Mouse (Mus musculus) liver, embryonic 12.5 days (tissue): Measurements from ENCODE around the gene Gm20909. TPM values are rescaled to one million over a fixed set of nuclear protein-coding genes. Genes with fewer than 3 reads are reported as not detected.
"Not testable (repeated sequence)": the region's sequence is repeated elsewhere in the genome, so short reads cannot be mapped to it uniquely, and the experiment has no call there.

Source experiments
- ATAC-seq: fragments of 200-750 bp; cut with Nextera tagmentation; 2 replicates; pipeline ENCODE4 v1.8.0; 2017; ENCODE audit warnings: moderate number of reproducible peaks, mild to moderate bottlenecking, moderate library complexity
- H3K27ac ChIP-seq: fragments of 300-500 bp; sonication (generic); 2 replicates; pipeline ENCODE4 v1.5.1; 2016; ENCODE audit warnings: mild to moderate bottlenecking
- H3K27me3 ChIP-seq: fragments of 300-500 bp; sonication (generic); replicated peaks from 2 replicates; pipeline ENCODE4 v1.6.1; 2016; ENCODE audit warnings: mild to moderate bottlenecking, moderate library complexity
- H3K36me3 ChIP-seq: fragments of 300-500 bp; sonication (generic); 2 replicates; pipeline ENCODE4 v1.6.1; 2016; ENCODE audit warnings: mild to moderate bottlenecking, moderate library complexity
- H3K4me1 ChIP-seq: fragments of 300-500 bp; sonication (generic); 2 replicates; pipeline ENCODE4 v1.6.1; 2016
- H3K4me2 ChIP-seq: fragments of 300-500 bp; sonication (generic); 2 replicates; pipeline ENCODE4 v1.6.1; 2016; ENCODE audit warnings: mild to moderate bottlenecking, moderate library complexity
- H3K4me3 ChIP-seq: fragments of 300-500 bp; sonication (generic); 2 replicates; pipeline ENCODE4 v1.5.1; 2016; ENCODE audit warnings: mild to moderate bottlenecking, moderate library complexity
- H3K9ac ChIP-seq: fragments of 300-500 bp; sonication (generic); 2 replicates; pipeline ENCODE4 v1.6.1; 2016; ENCODE audit warnings: mild to moderate bottlenecking, moderate library complexity
- H3K9me3 ChIP-seq: fragments of 300-500 bp; sonication (generic); replicated peaks from 2 replicates; pipeline ENCODE4 v1.6.1; 2016; ENCODE audit warnings: mild to moderate bottlenecking, moderate library complexity
- WGBS: fragments of 180-500 bp; shearing (Covaris S2); methylation state at CpG from one replicate; pipeline ENCODE4 v1.1.7; 2016; ENCODE audit not compliant: insufficient replicate concordance; 5-methylcytosine and 5-hydroxymethylcytosine counted together
- polyA plus RNA-seq: library from polyadenylated mRNA; unstranded; fragments of >200 nt; fragmentation: Nextera tagmentation; extraction: Ambion mirVana; gene quantifications from 2 replicates; pipeline ENCODE4 v1.2.1, GENCODE M21; 2016

The Gm20909 gene
- polyA plus RNA-seq, result not detected in 2 replicates

DNA sequence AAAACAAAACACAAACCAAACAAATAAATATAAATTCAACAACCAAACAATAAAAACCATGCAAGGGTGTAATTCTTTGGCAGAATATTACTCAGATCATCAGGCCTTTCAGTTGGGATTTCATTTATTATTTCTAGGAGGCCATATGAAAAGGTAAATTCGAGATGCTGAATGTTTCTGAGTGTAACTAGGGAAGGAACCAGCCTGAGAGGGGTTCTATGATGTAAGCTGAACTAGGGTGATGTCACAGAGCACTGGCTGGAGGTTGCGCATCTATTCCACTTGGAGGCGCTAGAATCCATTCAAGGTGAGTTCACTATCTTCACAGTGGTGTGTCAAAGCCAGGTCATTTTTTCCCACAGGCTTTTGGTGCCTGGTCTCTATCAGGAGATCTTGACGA is at the start of gene Gm20909:
Gene Gm20909 (plus strand): TSS at position 301 of the 400 bp plus-strand sequence.
- H3K9me3 ChIP-seq, H3K9ac ChIP-seq, ATAC-seq, H3K27me3 ChIP-seq, H3K27ac ChIP-seq, H3K4me1 ChIP-seq, H3K4me3 ChIP-seq, H3K4me2 ChIP-seq, H3K36me3 ChIP-seq: not testable (repeated sequence)
- WGBS, result no CpG with 5 or more reads among the region's 4 CpGs

Other genes starting within 250 kb of the Gm20909 start
- not detected in 2 replicates for gene Gm29866, start 170.9 kb upstream of the Gm20909 start, polyA plus RNA-seq
- gene Gm20865, start 77.0 kb downstream of the Gm20909 start, polyA plus RNA-seq, result not detected in 2 replicates